Mouse (Mus musculus) stomach, postnatal 0 days (tissue): ENCODE measurements around the gene Fignl1.

Source experiments
- CTCF ChIP-seq: IDR thresholded peaks from 2 replicates; pipeline ENCODE4 v1.5.1; 2016; ENCODE audit warnings: antibody characterized with exemption, low read depth, mild to moderate bottlenecking, moderate library complexity
- EP300 ChIP-seq: optimal IDR thresholded peaks from 2 replicates; pipeline ENCODE3; 2016; ENCODE audit warnings: antibody characterized with exemption

- TF ChIP-seq CTCF: no peak
- no peak for TF ChIP-seq EP300
These were observed 15.5 kb upstream of the Fignl1 start for GRCm38 (mm10) chr11:11823980-11824911.
